Mouse (Mus musculus) embryonic facial prominence, embryonic 14.5 days (tissue): ENCODE measurements around the gene Nxpe4. TPM values are rescaled to one million over a fixed set of nuclear protein-coding genes. Genes with fewer than 3 reads are reported as not detected.

Experiments
- ATAC-seq: fragments of 200-750 bp; cut with Nextera tagmentation; 2 replicates; pipeline ENCODE4 v1.8.0; 2017; ENCODE audit warnings: low read depth, moderate number of reproducible peaks, moderate TSS enrichment
- DNase-seq: peaks from one replicate; pipeline ENCODE4 v3.0.0-alpha.2; 2015; ENCODE audit warnings: low spot score
- H3K27ac ChIP-seq: fragments of 300-500 bp; sonication (generic); replicated peaks from 2 replicates; pipeline ENCODE4 v1.5.1; 2014; ENCODE audit warnings: low read depth, mild to moderate bottlenecking, low read length, moderate library complexity
- H3K27me3 ChIP-seq: fragments of 300-500 bp; sonication (generic); replicated peaks from 2 replicates; pipeline ENCODE4 v1.6.1; 2014; ENCODE audit warnings: low read length; ENCODE audit not compliant: control insufficient read depth, insufficient read depth
- H3K36me3 ChIP-seq: fragments of 300-500 bp; sonication (generic); 2 replicates; pipeline ENCODE4 v1.6.1; 2014; ENCODE audit warnings: low read length, mixed read lengths; ENCODE audit not compliant: control insufficient read depth, insufficient read depth
- H3K4me1 ChIP-seq: fragments of 300-500 bp; sonication (generic); 2 replicates; pipeline ENCODE4 v1.6.1; 2014; ENCODE audit warnings: antibody characterized with exemption, low read length; ENCODE audit not compliant: control insufficient read depth, insufficient read depth
- H3K4me2 ChIP-seq: fragments of 300-500 bp; sonication (generic); 2 replicates; pipeline ENCODE4 v1.6.1; 2014; ENCODE audit warnings: low read depth, mild to moderate bottlenecking, low read length, moderate library complexity, mixed read lengths
- H3K4me3 ChIP-seq: fragments of 300-500 bp; sonication (generic); 2 replicates; pipeline ENCODE4 v1.5.1; 2014; ENCODE audit warnings: low read depth, mild to moderate bottlenecking, low read length
- H3K9ac ChIP-seq: fragments of 300-500 bp; sonication (generic); 2 replicates; pipeline ENCODE4 v1.6.1; 2014; ENCODE audit warnings: low read depth, mild to moderate bottlenecking, low read length, moderate library complexity, mixed read lengths
- H3K9me3 ChIP-seq: fragments of 300-500 bp; sonication (generic); 2 replicates; pipeline ENCODE4 v1.6.1; 2016; ENCODE audit warnings: low read length; ENCODE audit not compliant: control insufficient read depth
- WGBS: fragments of 180-500 bp; shearing (Covaris S2); extraction: QIAGEN DNeasy Blood & Tissue Kit; methylation state at CpG from one replicate; pipeline ENCODE4 v1.1.7; 2014; 5-methylcytosine and 5-hydroxymethylcytosine counted together
- polyA plus RNA-seq: library from polyadenylated mRNA; unstranded; fragments of >200 nt; fragmentation: Nextera tagmentation; extraction: Ambion mirVana; gene quantifications from 2 replicates; pipeline ENCODE4 v1.2.1, GENCODE M21; 2014

The Nxpe4 gene
- polyA plus RNA-seq, 1 experiment from 2014 or later: 7.4 TPM

- Histone ChIP-seq H3K4me3 (no peak overlapping the region), H3K27me3 (no peaks in the 10 kb centered on the region), H3K27ac (no peak overlapping the region), H3K36me3 (no peaks in the 10 kb centered on the region), H3K4me1 (no peaks in the 10 kb centered on the region), H3K4me2 (no peak overlapping the region), H3K9me3 (no peaks in the 10 kb centered on the region), H3K9ac (no peak overlapping the region)
- no peak for DNase-seq
- ATAC-seq: no peak
- 45% methylated on average over 2 of the region's 2 CpGs for WGBS
Measured at GRCm38 (mm10) chr9:48374357-48374756, 212.5 kb downstream of the Nxpe4 start.

- no peak for ATAC-seq
- 77% methylated on average over 4 of the region's 4 CpGs for whole genome bisulfite sequencing
- no peaks in the 10 kb centered on the region for H3K4me1 ChIP-seq
- no peak overlapping the region for H3K9ac ChIP-seq
- no peaks in the 10 kb centered on the region for H3K27me3 ChIP-seq
- H3K4me2 ChIP-seq: no peak overlapping the region
- H3K36me3 ChIP-seq: no peaks in the 10 kb centered on the region
- no peak for DNase-seq
- H3K27ac ChIP-seq: no peak overlapping the region
- H3K9me3 ChIP-seq: no peaks in the 10 kb centered on the region
- H3K4me3 ChIP-seq: no peak overlapping the region
Measured at GRCm38 (mm10) chr9:48388451-48388850, 226.6 kb downstream of the Nxpe4 start.

GRCm38 (mm10) chr9:48389983-48390382 lies 228.2 kb downstream of the Nxpe4 start:
- 72% methylated on average over 3 of the region's 3 CpGs for WGBS
- no peak for ATAC-seq
- H3K27me3 ChIP-seq: no peaks in the 10 kb centered on the region

GRCm38 (mm10) chr9:48403590-48404209 lies 241.9 kb downstream of the Nxpe4 start:
- DNase-seq: no peak
- Histone ChIP-seq H3K9ac (no peak overlapping the region), H3K36me3 (no peaks in the 10 kb centered on the region), H3K4me1 (no peaks in the 10 kb centered on the region), H3K27ac (no peak overlapping the region), H3K9me3 (no peaks in the 10 kb centered on the region), H3K27me3 (no peaks in the 10 kb centered on the region), H3K4me2 (no peak overlapping the region), H3K4me3 (no peak overlapping the region)
- no peak for ATAC-seq
- 92% methylated on average over 10 of the region's 10 CpGs for WGBS

More at GRCm38 (mm10) chr9:48389983-48390382, 228.2 kb downstream of the Nxpe4 start:
- Histone ChIP-seq H3K27ac (no peak overlapping the region), H3K9me3 (no peaks in the 10 kb centered on the region), H3K4me1 (no peaks in the 10 kb centered on the region), H3K9ac (no peak overlapping the region), H3K4me2 (no peak overlapping the region), H3K36me3 (no peaks in the 10 kb centered on the region), H3K4me3 (no peak overlapping the region)
- DNase-seq: no peak

GRCm38 (mm10) chr9:48404687-48405086 lies 242.9 kb downstream of the Nxpe4 start:
- no peaks in the 10 kb centered on the region for H3K4me1 ChIP-seq
- no peak overlapping the region for H3K27ac ChIP-seq
- H3K9ac ChIP-seq: no peak overlapping the region
- no peak overlapping the region for H3K4me2 ChIP-seq
- H3K36me3 ChIP-seq: no peaks in the 10 kb centered on the region
- no peaks in the 10 kb centered on the region for H3K27me3 ChIP-seq
- 57% methylated on average over 3 of the region's 3 CpGs for WGBS
- H3K4me3 ChIP-seq: no peak overlapping the region
- no peak for DNase-seq
- ATAC-seq: no peak
- no peaks in the 10 kb centered on the region for H3K9me3 ChIP-seq

GRCm38 (mm10) chr9:48407549-48408327 lies 245.9 kb downstream of the Nxpe4 start:
- no peak for DNase-seq
- Histone ChIP-seq H3K4me3 (no peak overlapping the region), H3K27me3 (no peaks in the 10 kb centered on the region), H3K36me3 (no peaks in the 10 kb centered on the region), H3K4me2 (no peak overlapping the region), H3K4me1 (no peaks in the 10 kb centered on the region; the same call in 1 of the 2 replicates), H3K27ac (no peak overlapping the region), H3K9me3 (no peaks in the 10 kb centered on the region), H3K9ac (no peak overlapping the region)
- ATAC-seq: no peak
- 68% methylated on average over 10 of the region's 10 CpGs for WGBS

- H3K9me3 ChIP-seq: no peaks in the 10 kb centered on the region
- no peak for ATAC-seq
- WGBS: 74% methylated on average over 6 of the region's 6 CpGs
- H3K9ac ChIP-seq: no peak overlapping the region
- no peaks in the 10 kb centered on the region; the same call in 1 of the 2 replicates for H3K4me1 ChIP-seq
- no peaks in the 10 kb centered on the region for H3K27me3 ChIP-seq
- DNase-seq: peak; percentile 19
- no peak overlapping the region for H3K4me3 ChIP-seq
- no peaks in the 10 kb centered on the region for H3K36me3 ChIP-seq
- H3K4me2 ChIP-seq: no peak overlapping the region
- no peak overlapping the region for H3K27ac ChIP-seq
Measured at GRCm38 (mm10) chr9:48410217-48411035, 248.6 kb downstream of the Nxpe4 start.

GRCm38 (mm10) chr9:48413591-48413990 lies 251.8 kb downstream of the Nxpe4 start:
- H3K4me1 ChIP-seq: no peaks in the 10 kb centered on the region; the same call in 1 of the 2 replicates
- ATAC-seq: no peak
- no peak overlapping the region for H3K4me3 ChIP-seq
- no peak overlapping the region for H3K4me2 ChIP-seq
- no peaks in the 10 kb centered on the region for H3K36me3 ChIP-seq
- 86% methylated on average over 2 of the region's 2 CpGs for WGBS
- no peaks in the 10 kb centered on the region for H3K9me3 ChIP-seq
- no peak overlapping the region for H3K9ac ChIP-seq
- no peak for DNase-seq
- no peaks in the 10 kb centered on the region for H3K27me3 ChIP-seq
- H3K27ac ChIP-seq: no peak overlapping the region
